Mouse (Mus musculus): ENCODE measurements around the gene Mpnd.

Gene Mpnd

DNA sequence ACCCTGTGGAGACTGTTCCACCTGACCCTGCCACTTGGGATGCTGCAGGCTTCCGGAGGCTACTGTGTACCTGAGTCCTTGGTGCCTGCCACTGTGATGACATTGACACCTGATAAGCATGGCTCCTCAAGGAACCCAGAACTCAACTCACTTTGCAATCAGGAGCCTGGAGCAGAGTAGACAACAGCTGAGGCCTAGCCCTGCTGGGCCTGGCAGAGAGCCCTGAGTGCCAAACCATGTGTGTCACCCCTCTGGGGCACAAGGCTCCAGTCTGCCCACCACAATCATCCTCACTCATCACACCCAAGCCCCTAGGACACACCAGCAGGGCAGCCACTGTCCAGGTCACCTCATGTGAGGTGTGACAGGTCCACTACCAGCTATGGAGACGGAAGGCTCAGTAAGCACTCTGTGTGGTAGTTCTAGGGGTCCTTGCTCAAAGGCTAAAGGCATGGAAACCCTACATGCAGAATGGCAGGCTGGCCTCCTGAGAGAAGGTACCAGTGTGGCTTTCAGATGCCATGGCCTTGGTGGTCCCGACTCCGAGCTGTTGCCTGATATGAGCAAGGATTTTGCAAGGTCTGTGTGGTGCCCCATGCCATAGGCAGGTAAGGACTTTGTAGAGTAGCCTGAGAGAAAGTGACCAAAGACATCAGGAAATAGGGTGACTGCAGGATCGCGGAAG, 15.0 kb downstream of the Mpnd start:
- no peak for DNase-seq

DNA sequence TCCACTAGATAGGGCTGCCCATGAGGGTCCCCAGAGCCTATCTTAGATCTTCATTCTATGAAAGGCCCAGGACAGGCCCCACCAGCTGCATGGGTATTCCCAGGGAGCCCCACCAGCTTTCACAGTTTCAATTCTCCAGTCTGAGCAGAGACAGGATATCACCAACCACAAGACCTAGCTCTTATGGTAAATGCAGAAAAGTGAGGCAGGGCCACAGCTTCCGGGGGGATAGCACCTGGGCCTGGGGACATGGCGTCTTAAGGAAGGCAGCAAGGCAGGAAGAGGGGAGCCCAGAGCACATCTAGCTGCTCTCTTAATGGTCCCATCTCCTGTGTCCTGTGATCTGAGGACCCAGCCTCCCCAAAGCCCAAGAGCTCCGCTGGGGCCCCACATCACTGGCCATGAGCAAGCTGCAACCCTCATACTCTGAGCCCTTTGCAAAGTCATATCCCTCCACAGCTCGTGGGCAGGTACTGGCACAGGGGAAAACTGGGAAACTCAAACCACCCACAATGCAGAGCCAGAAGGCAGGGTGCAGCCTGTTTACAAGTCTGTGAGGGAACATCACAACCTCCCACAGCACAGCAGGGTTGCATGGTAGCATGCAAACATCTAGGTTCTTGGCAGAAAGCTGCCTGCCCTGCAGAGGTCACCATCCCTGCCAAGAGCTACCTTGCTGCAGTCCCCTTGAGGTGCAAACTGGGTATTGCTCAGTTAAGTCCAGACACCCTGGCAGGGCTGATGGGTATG, 15.8 kb downstream of the Mpnd start:
- DNase-seq = no peak

DNA sequence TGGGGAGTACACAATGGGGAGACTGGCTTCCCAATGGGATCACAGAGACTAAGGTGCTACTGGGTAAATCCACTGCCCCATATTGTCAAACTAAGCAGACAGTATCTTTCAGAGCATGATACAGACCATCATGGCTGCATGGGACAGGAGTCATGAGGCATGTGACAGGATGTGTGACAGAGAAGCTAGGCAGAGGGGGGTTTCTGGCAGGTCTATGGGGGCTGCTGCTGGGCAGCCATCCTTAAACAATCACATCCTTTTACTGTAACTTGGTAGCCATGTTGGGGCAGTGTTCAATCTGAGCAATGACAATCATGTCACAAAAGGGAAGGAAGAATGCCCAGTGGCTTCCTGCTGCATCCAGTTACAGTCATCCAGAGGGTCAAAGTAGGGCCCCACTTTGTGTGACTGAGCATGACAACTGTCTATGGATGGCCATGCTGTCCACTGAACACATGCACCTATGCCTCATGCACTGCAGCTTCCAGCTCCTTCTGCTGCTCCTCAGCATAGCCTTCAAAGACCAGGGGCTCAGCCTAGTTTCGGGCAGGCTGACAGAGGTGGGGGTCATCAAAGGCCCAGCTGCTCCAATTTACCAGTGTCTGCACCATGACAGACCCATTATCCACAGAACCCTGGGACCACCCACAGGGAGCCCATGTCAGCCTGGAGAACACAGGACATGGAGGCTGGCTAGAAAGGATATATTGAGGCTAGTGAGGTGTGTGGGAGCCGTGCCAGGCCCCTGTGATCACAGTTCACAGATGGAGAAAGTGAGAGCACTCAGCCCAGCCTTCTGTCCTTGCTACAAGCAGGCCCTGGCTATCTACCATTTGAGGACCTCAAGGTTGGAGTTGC, 16.8 kb downstream of the Mpnd start:
- no peak for DNase-seq

DNA sequence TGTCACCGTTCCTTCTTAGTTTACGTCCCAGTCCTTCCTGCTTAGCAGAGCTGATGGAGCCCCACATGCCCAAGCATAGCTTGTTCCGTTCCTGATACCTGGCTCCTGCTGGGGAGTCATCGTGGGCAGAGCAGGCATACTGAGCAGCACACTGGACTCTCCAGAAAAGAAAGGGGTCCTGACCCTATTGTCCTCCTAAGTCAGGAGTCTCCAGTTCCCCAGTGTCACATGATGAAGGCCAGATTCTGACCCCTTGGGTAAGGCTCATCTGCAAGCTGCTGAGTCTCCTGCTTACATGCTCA, 17.4 kb downstream of the Mpnd start:
- DNase-seq = no peak

DNA sequence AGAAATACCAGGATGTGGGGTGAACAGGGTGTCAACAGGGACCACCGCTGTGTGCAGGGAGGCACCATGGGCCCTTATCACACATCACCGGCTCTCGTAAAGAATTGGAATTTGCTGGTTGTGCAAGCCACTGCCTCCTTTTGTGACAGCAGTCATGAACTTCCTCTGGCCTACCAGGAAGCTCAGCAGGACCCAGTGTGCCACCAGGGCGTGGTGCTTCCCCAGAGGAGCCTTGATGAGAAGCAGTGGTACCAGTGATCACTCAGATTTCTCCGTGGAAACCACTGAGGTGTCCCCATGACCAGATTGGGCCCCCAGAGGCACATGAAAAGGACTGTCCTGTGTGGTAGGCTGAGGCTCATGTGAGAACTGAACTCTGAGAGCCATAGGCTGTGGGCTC, 17.9 kb downstream of the Mpnd start:
- DNase-seq = no peak

DNA sequence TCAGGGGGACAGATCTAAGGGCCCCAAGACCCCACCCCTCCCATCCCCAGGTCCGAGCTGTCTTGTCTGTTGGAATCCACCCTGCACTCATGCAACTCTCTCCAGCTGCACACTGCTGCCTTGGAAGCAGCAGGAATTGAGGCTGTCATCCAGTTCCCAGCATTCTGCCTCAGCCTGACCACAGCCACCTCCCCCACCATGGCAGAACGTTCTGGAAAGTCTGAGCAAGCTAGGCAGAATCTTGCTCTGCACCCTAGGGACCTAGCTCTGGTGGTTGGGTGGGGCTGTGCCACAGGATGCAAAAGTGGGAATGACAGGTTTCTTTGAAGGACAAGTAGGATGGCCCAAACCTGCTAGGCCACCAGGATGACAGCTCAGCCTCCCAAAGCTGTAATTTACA, 19.0 kb downstream of the Mpnd start:
- DNase-seq = no peak

DNA sequence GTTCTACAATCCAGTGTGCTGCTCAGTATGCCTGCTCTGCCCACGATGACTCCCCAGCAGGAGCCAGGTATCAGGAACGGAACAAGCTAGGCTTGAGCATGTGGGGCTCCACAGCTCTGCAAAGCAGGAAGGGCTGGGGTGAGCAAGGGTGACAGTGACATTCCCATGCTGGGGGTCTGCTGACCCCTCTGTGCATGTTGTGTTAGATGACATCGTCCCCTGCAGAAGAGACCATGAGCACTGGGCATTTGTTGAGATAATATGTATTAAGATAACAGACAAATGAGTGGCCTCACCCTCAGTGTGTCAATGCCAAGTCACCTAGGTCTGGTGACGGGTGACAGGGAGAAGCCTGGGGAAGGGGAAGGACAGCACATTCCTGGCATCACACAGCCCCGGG, 19.4 kb downstream of the Mpnd start:
- no peak for DNase-seq

DNA sequence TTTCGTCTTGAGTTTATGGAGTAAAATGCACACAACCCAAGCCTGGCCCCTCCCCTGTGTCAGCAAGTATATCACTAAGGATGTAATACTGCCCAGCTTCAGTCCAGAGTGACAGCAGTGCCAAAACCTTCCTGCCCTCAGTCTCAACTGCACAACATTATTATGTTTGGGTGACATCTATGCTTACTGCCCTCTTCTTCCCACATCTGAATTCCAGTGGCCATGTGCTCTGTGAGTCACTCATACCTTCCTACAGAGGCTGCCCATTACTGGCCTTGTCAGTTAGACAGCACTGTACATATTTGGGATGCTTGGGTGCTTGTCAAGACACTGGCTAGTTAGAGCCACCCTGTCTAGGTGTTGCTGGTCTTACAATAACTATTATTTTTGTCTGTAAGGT, 20.8 kb downstream of the Mpnd start:
- no peak for DNase-seq

DNA sequence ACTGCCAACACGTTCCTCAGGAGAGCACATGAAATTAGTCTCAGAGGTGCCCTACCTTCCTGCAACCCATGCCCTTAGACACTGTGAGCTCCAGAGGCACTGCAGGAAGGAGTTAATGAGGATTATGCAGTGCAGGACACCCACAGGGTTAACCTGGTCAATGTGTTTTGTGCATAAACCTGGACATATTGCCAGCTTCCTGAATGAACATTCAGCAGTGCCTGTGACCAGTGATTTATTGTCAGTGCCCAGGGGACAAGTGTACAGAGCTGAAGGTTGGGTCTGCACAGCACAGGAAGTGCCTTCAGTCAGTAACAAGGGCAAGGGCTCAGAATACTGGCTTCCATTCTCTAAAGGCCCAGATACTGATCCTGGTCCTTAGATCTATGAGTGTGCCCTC, 21.4 kb downstream of the Mpnd start:
- DNase-seq = no peak

DNA sequence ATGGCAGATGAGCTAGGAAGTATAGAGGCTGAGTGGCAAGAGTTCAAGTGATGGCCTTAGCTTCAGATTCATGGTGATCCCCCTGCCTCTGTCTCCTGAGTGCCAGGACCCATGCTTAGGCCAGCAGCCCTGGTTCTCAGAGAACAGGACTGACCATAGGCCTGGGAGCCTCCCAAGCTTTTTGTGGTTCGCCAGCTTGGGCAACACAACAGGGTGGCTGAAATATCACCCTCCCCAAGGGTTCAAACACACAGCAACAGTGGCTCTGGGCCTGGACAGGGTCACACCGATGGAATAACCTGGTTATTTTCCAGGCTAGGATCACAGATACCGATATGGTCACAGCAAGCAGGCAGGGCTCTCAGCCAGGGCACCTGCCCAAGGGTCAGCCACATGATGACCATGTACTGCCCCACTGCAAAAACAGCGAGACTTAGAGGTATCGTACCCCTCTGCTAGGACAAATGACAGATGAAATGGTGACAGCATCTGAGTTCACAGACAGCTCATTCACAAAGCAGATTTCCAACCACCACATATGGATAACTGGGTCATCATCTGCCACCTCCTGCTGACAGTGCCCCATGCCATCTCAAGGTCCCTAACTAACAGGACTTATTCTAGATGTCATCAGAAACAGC, 22.4 kb downstream of the Mpnd start:
- DNase-seq = no peak

DNA sequence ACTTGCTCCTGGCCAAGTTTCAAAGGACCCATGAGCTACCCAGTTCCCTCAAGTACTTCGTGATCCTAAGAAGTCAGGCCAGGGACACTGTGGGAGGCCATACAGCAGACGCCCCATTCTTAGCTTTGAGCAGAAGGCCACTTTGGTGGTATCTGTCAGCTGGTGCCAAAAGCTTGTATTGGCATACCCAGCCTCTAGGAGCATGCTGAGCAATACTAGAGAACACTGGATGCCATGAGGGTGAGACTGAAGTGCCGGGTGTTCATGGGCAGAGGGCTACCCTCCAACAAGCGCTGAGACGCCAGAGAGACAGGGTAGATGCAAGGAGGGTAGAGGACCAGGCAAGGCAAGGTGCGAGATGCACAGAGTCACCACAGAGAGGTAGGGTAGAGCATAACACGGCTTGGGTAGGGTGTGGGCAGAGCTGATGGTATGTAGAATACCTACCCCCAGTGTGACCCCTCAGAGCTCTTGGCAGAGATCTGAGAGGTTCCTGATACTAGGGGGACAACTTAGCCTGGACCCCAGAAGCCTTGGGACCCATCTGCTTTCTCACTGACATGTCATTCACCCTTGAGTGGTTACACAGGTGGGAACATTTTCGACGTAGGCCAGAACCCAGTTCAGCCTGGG, 24.8 kb downstream of the Mpnd start:
- DNase-seq = no peak

DNA sequence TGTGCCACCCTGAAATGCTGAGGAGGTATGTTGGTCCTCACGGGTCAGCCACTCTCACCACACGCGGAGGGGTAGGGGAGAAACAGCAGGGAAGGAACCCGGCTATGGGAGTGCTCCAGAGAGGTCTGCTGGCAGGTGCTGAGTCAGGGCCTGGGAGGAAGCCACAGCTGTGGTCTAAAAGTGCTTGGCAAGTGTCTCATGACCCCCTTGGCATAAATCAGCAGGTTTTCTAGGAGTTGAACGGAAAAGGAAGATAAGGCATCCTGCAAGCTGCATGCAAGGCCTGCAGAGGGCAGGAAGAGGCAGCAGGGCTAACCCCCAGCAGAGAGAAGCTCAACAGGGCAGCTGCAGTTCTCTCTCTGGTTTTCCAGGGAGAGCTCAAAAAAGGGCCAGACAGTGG, 25.4 kb downstream of the Mpnd start:
- peak; percentile 42 for DNase-seq

DNA sequence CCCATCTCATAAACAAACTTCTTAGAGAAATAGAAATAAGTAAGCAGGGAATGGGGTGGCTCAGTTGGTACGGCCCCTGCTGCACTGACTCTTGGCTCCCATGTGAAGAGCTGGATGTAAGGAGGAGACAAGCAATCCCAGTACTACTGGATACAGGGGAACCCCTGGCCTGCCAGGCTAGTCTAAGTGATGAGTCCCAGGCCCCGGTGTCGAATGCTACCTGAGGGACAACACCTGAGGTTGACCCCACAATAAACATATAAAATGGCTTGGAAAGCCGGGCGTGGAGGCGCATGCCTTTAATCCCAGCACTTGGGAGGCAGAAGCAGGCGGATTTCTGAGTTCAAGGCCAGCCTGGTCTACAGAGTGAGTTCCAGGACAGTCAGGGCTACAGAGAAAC, 25.9 kb downstream of the Mpnd start:
- DNase-seq = no peak

DNA sequence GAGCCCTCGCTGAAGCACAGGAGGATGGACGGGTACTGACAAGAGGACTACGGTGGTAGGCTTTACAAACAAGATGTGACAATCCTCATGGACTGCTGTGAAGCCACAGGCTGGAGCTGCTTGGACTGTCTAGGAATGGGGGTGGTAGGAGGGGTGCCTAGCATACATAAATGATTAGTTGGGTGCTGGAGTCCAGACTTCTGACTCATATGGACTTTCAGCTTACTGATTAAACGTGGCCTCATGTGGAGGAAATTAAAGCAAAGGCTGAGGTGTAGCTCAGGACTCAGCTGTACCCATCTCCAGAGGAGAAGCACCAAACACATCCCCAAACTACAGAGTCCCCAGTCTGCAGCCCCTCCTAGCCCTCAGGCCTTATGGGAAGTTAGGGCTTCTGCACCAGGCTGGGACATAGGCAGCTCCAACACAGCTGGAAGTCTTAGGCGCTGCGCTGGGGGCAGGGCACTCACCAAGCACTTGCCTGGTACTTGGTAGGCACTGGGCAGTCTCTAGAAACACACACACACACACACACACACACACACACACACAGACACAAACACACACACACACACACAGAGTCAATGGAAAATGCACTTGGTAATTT, 26.7 kb downstream of the Mpnd start:
- DNase-seq = no peak

DNA sequence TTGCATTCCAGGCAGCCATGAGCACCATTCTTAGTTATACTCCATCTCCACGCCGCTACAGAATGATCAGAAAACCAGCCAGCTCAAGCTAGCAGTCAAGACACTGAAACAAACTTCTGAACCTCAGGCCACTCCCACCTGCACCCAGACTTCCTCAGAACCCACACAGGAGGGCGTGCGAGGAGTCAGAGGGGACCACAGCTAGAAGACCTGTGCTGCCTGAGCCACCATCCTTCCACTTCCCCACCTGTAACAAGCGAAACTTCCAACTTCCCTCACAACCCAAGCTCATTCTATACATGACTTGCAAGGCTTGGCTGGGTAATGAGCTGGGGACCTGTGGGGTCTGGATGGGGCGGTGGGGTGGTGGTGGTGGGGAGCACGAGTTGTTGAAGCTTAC, 27.3 kb downstream of the Mpnd start:
- no peak for DNase-seq

DNA sequence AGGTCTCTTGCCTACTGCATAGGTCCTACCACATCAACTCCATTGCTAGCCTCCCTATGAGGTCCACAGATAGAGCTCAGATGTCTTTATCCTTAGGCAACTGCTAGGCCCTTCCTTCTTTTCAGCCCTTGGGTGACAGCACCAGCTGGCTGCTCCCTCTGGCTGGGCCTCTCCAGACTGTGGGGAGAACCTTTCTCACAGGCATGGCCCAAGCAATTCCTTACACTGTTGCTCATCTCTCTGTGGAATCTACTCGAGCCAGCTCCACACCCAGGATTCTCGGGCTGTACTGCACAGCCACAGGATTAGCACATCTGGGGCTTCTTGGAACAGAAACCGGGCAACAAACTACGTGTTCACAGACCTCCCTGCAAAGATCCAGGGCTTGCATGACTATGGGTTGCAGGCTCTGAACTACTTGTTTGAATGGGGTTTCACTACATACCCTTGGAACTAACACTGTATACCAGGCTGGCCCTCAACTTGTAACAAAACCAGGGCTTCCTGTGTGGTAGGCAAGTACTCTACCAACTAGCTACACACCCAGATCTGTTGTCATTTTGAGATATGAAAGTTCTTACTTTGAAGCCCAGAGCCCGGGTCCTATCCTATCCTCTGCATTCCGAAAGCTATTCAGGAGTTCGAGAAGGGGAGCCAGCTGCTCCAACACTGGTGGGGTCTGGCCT, 28.7 kb downstream of the Mpnd start:
- no peak for DNase-seq

DNA sequence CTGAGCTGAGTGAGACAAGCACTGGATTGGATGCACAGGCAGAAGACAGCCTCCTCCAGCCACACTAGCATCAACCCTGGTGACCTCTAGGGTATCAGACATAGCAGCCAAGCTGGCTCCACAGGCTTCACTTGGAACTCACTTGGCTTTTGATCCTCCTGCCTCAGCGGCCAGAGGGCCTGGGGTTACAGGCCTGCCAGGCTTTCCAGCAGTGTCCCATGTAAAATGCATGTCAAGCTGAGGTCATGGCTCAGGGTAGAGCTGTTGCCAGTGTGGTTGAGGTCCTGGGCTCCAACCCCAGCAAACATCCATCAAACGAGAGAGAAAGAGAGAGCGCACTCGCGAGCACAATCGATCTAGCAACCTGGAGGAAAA, 29.2 kb downstream of the Mpnd start:
- no peak for DNase-seq

DNA sequence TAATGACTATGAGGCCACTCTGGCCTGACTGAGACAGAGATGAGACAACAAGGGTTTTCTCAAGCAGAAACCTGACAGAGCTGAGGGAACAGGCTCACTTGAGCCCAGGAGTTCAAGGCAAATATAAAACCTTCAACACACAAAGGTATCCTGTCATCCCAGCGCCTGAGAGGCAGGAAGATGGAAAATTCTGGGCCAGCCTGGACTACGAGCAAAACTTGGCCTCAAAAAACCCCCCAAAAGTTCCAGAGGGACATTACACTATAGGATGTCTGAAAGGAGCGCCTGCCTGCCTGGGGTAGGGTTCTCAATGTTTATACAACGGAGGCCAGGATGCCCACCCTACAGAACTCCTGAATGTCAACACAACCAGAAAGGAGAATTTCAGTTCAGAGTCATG, 29.7 kb downstream of the Mpnd start:
- no peak for DNase-seq

DNA sequence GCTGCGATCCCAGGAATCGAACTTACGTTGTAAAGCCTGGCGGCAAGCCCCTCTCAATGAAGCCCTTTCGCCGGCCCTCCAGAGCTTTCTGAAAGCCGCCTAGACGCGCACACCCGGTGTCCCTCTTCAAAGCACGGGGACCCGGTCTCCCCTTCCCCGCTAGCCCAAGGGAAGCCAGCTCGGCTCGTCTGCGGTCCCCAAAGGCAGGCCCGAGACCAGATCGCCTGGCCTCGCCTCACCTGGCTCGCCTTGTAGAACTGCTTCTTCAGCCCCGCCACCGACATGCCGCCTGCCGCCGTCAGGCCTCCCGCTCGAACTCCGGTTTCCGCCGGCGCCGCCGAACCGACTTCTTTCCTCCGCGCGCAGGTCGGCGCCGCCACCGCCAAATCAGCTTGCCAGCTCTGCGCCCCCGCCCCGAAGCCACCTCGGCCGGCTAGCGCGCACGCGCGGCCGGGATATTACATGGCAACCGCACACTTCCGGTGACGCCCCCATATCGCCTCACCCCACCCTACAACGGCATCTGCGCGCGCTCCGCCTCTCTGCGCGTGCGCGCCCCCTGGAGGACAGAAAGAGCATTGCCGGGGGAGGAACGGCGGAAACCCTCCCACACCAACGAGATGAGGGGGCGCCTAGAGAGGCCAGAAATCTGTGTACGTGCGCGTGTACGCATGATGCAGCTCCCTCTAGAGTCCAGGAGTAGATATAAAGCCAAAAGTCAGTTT, 30.8 kb downstream of the Mpnd start, which contains the start of gene Sh3gl1:
Gene Sh3gl1 (minus strand): TSS at position 460 of the 725 bp plus-strand sequence.
- DNase-seq = peak; percentile 99

DNA sequence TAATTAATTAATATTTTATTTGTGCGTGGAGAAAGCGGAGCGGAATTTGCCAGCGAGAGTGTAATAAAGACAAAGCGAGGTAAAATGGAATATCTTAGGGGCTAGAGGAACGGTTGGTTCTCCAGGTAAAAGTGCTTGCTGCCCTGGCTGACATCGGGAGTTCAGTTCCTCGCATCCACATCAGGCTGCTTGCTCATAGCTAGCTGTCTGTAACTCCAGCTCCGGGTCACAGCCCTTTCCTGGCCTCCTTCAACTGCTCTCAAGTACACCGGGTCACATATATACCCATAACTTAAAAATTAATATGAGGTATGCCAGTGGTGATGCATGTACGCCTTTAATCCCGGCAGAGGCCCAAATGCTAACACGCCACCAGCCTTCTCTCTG, 31.4 kb downstream of the Mpnd start:
- no peak for DNase-seq

DNA sequence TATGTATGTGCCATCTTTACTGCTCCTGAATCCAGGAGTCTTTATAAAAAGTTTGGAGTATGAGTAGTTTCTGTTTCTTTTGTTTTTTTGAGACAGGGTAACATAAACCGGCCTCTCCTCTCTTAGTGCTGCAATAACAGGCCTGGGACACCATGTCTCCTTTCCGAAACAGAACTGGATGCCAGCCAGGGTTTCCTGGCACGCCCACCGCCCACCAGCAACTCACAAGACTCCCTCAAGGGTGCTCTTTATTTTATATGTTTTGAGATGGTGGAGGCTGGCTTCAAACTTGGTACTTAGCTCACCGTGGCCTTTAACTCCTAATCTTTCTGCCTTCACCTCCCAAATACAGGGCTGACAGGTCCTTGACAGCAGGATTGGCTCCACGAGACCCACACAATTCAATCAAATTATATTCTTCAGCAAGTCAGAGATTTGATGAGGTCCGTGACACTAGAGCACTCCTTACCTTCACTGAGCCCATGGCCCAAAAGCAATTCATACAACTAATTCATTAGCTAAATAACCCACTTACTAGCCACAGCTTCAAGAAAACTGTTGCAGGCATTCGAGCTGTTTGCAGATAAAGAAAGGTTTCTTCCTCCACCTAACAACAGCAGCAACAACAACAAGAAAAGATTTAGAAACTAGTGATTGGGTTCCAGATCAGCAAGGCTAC, 33.2 kb downstream of the Mpnd start:
- DNase-seq = no peak

All from liver (tissue).